Mouse (Mus musculus): ENCODE data around the gene Scamp3. TPM values are rescaled to one million over a fixed set of nuclear protein-coding genes. Genes with fewer than 3 reads are reported as not detected.

Gene Scamp3
- polyA plus RNA-seq, 2 experiments: 35.3 to 41.0 TPM

- H3K27ac ChIP-seq: no peak overlapping the region
- 90% methylated on average over 19 of the region's 19 CpGs for WGBS (ENCODE audit: insufficient replicate concordance)
- H3K27me3 ChIP-seq (ENCODE audit: control insufficient read depth, insufficient read depth, low read length): no peaks in the 10 kb centered on the region
- no peak overlapping the region for H3K4me3 ChIP-seq (ENCODE audit: insufficient read depth in 1 of 2, low read depth in 2 of 2, low read length in 2 of 2)
- ATAC-seq (ENCODE audit: insufficient read depth): no peak
- no peak overlapping the region for H3K4me2 ChIP-seq (ENCODE audit: low read depth)
- H3K36me3 ChIP-seq (replicated peaks; ENCODE audit: control insufficient read depth, insufficient read depth, low read depth): peaks cover 40% of the 10 kb centered on the region
- H3K4me1 ChIP-seq (replicated peaks; ENCODE audit: control insufficient read depth in 2 of 2, insufficient read depth in 2 of 2, low read length in 1 of 2): peaks cover 14 to 22% of the 10 kb centered on the region in 2 experiments
- no peak for DNase-seq (ENCODE audit: low read depth in 3 of 3, low spot score in 3 of 3)
- TF ChIP-seq CTCF (IDR thresholded peaks at IDR 0.05; ENCODE audit: low read depth) (no peak), EP300 (IDR thresholded peaks at IDR 0.05; ENCODE audit: low read depth) (no peak)
- no peak overlapping the region for H3K9ac ChIP-seq (replicated peaks)
- no peaks in the 10 kb centered on the region for H3K9me3 ChIP-seq (ENCODE audit: control insufficient read depth, low read length)
Measured at GRCm38 (mm10) chr3:89166945-89167344, 10.3 kb upstream of the Scamp3 start.

GRCm38 (mm10) chr3:89174844-89175243 is 2.4 kb upstream of the Scamp3 start:
- 86% methylated on average over 11 of the region's 11 CpGs for WGBS (ENCODE audit: insufficient replicate concordance)
- H3K27me3 ChIP-seq (ENCODE audit: control insufficient read depth, insufficient read depth, low read length): no peaks in the 10 kb centered on the region
- H3K9ac ChIP-seq (replicated peaks): no peak overlapping the region
- no peak overlapping the region for H3K4me3 ChIP-seq (ENCODE audit: insufficient read depth in 1 of 2, low read depth in 2 of 2, low read length in 2 of 2)
- DNase-seq (ENCODE audit: low read depth in 3 of 3, low spot score in 3 of 3) (no peak), ATAC-seq (ENCODE audit: insufficient read depth) (no peak)
- no peak for TF ChIP-seq CTCF (IDR thresholded peaks at IDR 0.05; ENCODE audit: low read depth)
- no peak for TF ChIP-seq EP300 (IDR thresholded peaks at IDR 0.05; ENCODE audit: low read depth)
- no peak overlapping the region for H3K4me2 ChIP-seq (ENCODE audit: low read depth)
- no peak overlapping the region for H3K27ac ChIP-seq
- H3K4me1 ChIP-seq (replicated peaks; ENCODE audit: control insufficient read depth in 2 of 2, insufficient read depth in 2 of 2, low read length in 1 of 2): peaks cover 9% of the 10 kb centered on the region in 2 experiments
- no peaks in the 10 kb centered on the region for H3K9me3 ChIP-seq (ENCODE audit: control insufficient read depth, low read length)
- peaks cover 61% of the 10 kb centered on the region for H3K36me3 ChIP-seq (replicated peaks; ENCODE audit: control insufficient read depth, insufficient read depth, low read depth)

GRCm38 (mm10) chr3:89175544-89175943 is 1.7 kb upstream of the Scamp3 start:
- no peak overlapping the region for H3K4me3 ChIP-seq (ENCODE audit: insufficient read depth in 1 of 2, low read depth in 2 of 2, low read length in 2 of 2)
- H3K36me3 ChIP-seq (replicated peaks; ENCODE audit: control insufficient read depth, insufficient read depth, low read depth): peaks cover 61% of the 10 kb centered on the region

GRCm38 (mm10) chr3:89176421-89176820 is 852 bp upstream of the Scamp3 start:
- no peaks in the 10 kb centered on the region for H3K9me3 ChIP-seq (ENCODE audit: control insufficient read depth, low read length)
- H3K4me1 ChIP-seq (replicated peaks; ENCODE audit: control insufficient read depth in 2 of 2, insufficient read depth in 2 of 2, low read length in 1 of 2): peaks cover 9% of the 10 kb centered on the region in 2 experiments
- H3K27me3 ChIP-seq (ENCODE audit: control insufficient read depth, insufficient read depth, low read length): no peaks in the 10 kb centered on the region
- ATAC-seq (ENCODE audit: insufficient read depth) (no peak), DNase-seq (ENCODE audit: low read depth in 3 of 3, low spot score in 3 of 3) (no peak)
- TF ChIP-seq CTCF (IDR thresholded peaks at IDR 0.05; ENCODE audit: low read depth) (no peak), EP300 (IDR thresholded peaks at IDR 0.05; ENCODE audit: low read depth) (no peak)
- H3K9ac ChIP-seq (replicated peaks): no peak overlapping the region; the same call in 1 of the 2 replicates
- 85% methylated on average over 7 of the region's 7 CpGs for WGBS (ENCODE audit: insufficient replicate concordance)
- peak overlapping the region; percentile 40 for H3K27ac ChIP-seq
- peak overlapping the region; percentile 87; the same call in 1 of the 2 replicates for H3K4me2 ChIP-seq (ENCODE audit: low read depth)
- H3K4me3 ChIP-seq (ENCODE audit: insufficient read depth in 1 of 2, low read depth in 2 of 2, low read length in 2 of 2): no peak overlapping the region
- H3K36me3 ChIP-seq (replicated peaks; ENCODE audit: control insufficient read depth, insufficient read depth, low read depth): peaks cover 61% of the 10 kb centered on the region

More at GRCm38 (mm10) chr3:89175544-89175943, 1.7 kb upstream of the Scamp3 start:
- WGBS (ENCODE audit: insufficient replicate concordance): 93% methylated on average over 10 of the region's 10 CpGs
- ATAC-seq (ENCODE audit: insufficient read depth) (no peak), DNase-seq (ENCODE audit: low read depth in 3 of 3, low spot score in 3 of 3) (no peak)
- no peak overlapping the region for H3K9ac ChIP-seq (replicated peaks)
- no peak overlapping the region for H3K27ac ChIP-seq
- no peaks in the 10 kb centered on the region for H3K27me3 ChIP-seq (ENCODE audit: control insufficient read depth, insufficient read depth, low read length)
- no peak for TF ChIP-seq EP300 (IDR thresholded peaks at IDR 0.05; ENCODE audit: low read depth)
- no peak for TF ChIP-seq CTCF (IDR thresholded peaks at IDR 0.05; ENCODE audit: low read depth)
- peaks cover 9% of the 10 kb centered on the region in 2 experiments for H3K4me1 ChIP-seq (replicated peaks; ENCODE audit: control insufficient read depth in 2 of 2, insufficient read depth in 2 of 2, low read length in 1 of 2)
- H3K9me3 ChIP-seq (ENCODE audit: control insufficient read depth, low read length): no peaks in the 10 kb centered on the region
- H3K4me2 ChIP-seq (ENCODE audit: low read depth): no peak overlapping the region

GRCm38 (mm10) chr3:89178107-89178385 is 773 bp downstream of the Scamp3 start:
- DNase-seq (ENCODE audit: low read depth in 3 of 3, low spot score in 3 of 3) (no peak), ATAC-seq (ENCODE audit: insufficient read depth) (no peak)
- TF ChIP-seq EP300 (IDR thresholded peaks at IDR 0.05; ENCODE audit: low read depth) (no peak), CTCF (IDR thresholded peaks at IDR 0.05; ENCODE audit: low read depth) (no peak)
- Histone ChIP-seq H3K36me3 (replicated peaks; ENCODE audit: control insufficient read depth, insufficient read depth, low read depth) (peaks cover 54% of the 10 kb centered on the region), H3K4me2 (ENCODE audit: low read depth) (peak overlapping the region; percentile 87), H3K27me3 (ENCODE audit: control insufficient read depth, insufficient read depth, low read length) (no peaks in the 10 kb centered on the region), H3K27ac (peak overlapping the region; percentile 58; the same call in 1 of the 2 replicates), H3K4me1 (replicated peaks; ENCODE audit: control insufficient read depth in 2 of 2, insufficient read depth in 2 of 2, low read length in 1 of 2) (peaks cover 13 to 15% of the 10 kb centered on the region in 2 experiments), H3K9me3 (ENCODE audit: control insufficient read depth, low read length) (no peaks in the 10 kb centered on the region), H3K9ac (replicated peaks) (peak overlapping the region; percentile 87), H3K4me3 (ENCODE audit: insufficient read depth in 1 of 2, low read depth in 2 of 2, low read length in 2 of 2) (peak overlapping the region; percentile 74 to 92)
- 5% methylated on average over 6 of the region's 6 CpGs for WGBS (ENCODE audit: insufficient replicate concordance)

Measured in liver, embryonic 14.5 days (tissue).